Mouse (Mus musculus) G1E (cell line): ENCODE data around the gene Tifa. TPM values are rescaled to one million over a fixed set of nuclear protein-coding genes. Genes with fewer than 3 reads are reported as not detected.
"Not testable (repeated sequence)": the region's sequence is repeated elsewhere in the genome, so short reads cannot be mapped to it uniquely, and the experiment has no call there.

Experiments used
- ATAC-seq: 2 replicates; pipeline ENCODE4 v1.8.0; 2016; ENCODE audit warnings: mild to moderate bottlenecking; ENCODE audit not compliant: insufficient number of reproducible peaks, poor library complexity, low FRiP score, severe bottlenecking; ENCODE audit errors: extremely low read depth
- DNase-seq: peaks from one replicate; pipeline ENCODE4 v3.0.0; 2012; ENCODE audit warnings: low spot score
- H3K27me3 ChIP-seq: 2 replicates; pipeline ENCODE4 v1.6.1; 2012; ENCODE audit warnings: mild to moderate bottlenecking, low read length, inconsistent platforms; ENCODE audit not compliant: insufficient read depth
- H3K36me3 ChIP-seq: replicated peaks from 2 replicates; pipeline ENCODE3; 2012; ENCODE audit warnings: mild to moderate bottlenecking, inconsistent platforms
- H3K4me1 ChIP-seq: 2 replicates; pipeline ENCODE4 v1.6.1; 2012; ENCODE audit warnings: low read depth, low read length, inconsistent platforms, mixed read lengths; ENCODE audit not compliant: insufficient read depth
- H3K4me3 ChIP-seq: 2 replicates; pipeline ENCODE4 v1.5.1; 2012; ENCODE audit warnings: low read depth, mild to moderate bottlenecking, inconsistent platforms, low read length, moderate library complexity, mixed read lengths
- H3K9me3 ChIP-seq: replicated peaks from 2 replicates; pipeline ENCODE4 v1.6.1; 2012; ENCODE audit warnings: inconsistent platforms
- CTCF ChIP-seq: IDR thresholded peaks from 2 replicates; pipeline ENCODE4 v1.5.1; 2012; ENCODE audit warnings: low read depth, low read length, inconsistent platforms, mixed read lengths
- GATA1 ChIP-seq: IDR thresholded peaks from 2 replicates; pipeline ENCODE4 v1.6.1; 2012; ENCODE audit warnings: borderline replicate concordance, low read length, inconsistent platforms, mixed read lengths
- GATA2 ChIP-seq: IDR thresholded peaks from 2 replicates; pipeline ENCODE4 v1.6.1; 2012; ENCODE audit warnings: low read depth, low read length, inconsistent platforms, borderline replicate concordance
- POLR2AphosphoS5 ChIP-seq: IDR thresholded peaks from 2 replicates; pipeline ENCODE4 v1.6.1; 2012; ENCODE audit warnings: low read depth, low read length, inconsistent platforms; ENCODE audit not compliant: insufficient replicate concordance
- TAL1 ChIP-seq: conservative IDR thresholded peaks from 2 replicates; pipeline ENCODE4 v1.6.1; 2012; ENCODE audit warnings: low read depth, low read length, inconsistent platforms, mixed read lengths
- polyA plus RNA-seq: library from polyadenylated mRNA; stranded (reverse); fragments of >175 nt; gene quantifications from 2 replicates; pipeline ENCODE4 v1.2.3, GENCODE M21; 2012
- total RNA-seq, 2 experiments: library from RNA; stranded (forward) in 1 of 2; stranded (reverse) in 1 of 2; fragments of 200-1000 nt in 1 of 2; fragments of >200 nt in 1 of 2; fragmentation: Nextera tagmentation in 1 of 2; gene quantifications; 2 replicates each; pipeline ENCODE4 v1.2.3; 2014 to 2017

Gene Tifa
- total and polyA plus RNA-seq, 3 experiments, result 7.4 to 20.1 (median 11.5) TPM

DNA sequence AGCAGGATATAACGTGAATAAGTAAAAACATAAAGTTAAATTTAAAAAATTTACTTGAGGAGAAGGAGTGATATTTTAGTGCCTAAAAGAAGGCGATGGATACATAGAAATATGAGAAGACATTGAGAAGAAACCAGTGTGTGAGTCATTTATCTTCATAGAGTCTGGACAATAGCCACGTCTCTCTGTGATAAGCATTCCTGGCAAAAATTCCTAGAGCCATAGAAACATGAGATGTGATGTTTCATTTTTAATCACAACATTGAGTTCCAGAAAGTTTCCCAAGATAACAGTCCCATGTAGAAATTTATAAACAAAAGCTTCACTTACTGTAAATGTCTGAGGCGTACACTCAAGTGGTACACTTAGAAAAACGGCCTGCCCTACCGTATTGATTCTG, 6.7 kb upstream of the Tifa start:
- no peak overlapping the region for H3K4me3 ChIP-seq
- DNase-seq (no peak), ATAC-seq (no peak)
- TF ChIP-seq POLR2AphosphoS5, result no peak
- TF ChIP-seq GATA1, result no peak
- TF ChIP-seq TAL1, result no peak
- TF ChIP-seq CTCF, result no peak
- TF ChIP-seq GATA2, result no peak
- peaks cover 7% of the 10 kb centered on the region for H3K4me1 ChIP-seq
- H3K9me3 ChIP-seq, result 0 out of 2 replicates have a peak, but pooled peaks cover 2% of the 10 kb centered on the region
- 0 out of 2 replicates have a peak, but pooled peaks cover 6% of the 10 kb centered on the region for H3K27me3 ChIP-seq
- H3K36me3 ChIP-seq, result no peaks in the 10 kb centered on the region

DNA sequence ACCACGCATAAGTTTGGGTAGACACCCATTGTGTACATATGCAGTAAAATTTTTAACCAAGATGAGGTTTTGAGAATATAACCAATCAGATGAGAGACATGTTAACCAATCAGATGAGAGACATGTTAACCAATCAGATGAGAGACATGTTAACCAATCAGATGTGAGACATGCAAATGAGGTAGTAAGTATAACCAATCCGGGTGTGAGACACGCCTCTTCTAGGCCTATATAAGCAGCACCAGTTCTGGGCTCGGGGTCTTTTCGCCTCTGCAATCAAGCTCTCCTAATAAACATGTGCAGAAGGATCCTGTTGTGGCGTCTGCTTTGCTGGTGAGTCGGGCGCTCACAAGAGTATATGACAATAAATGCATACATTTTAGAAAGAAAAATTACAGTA, 5.9 kb upstream of the Tifa start:
- not testable (repeated sequence) for H3K4me3 ChIP-seq, H3K36me3 ChIP-seq, H3K9me3 ChIP-seq, DNase-seq, ATAC-seq, H3K4me1 ChIP-seq, H3K27me3 ChIP-seq

DNA sequence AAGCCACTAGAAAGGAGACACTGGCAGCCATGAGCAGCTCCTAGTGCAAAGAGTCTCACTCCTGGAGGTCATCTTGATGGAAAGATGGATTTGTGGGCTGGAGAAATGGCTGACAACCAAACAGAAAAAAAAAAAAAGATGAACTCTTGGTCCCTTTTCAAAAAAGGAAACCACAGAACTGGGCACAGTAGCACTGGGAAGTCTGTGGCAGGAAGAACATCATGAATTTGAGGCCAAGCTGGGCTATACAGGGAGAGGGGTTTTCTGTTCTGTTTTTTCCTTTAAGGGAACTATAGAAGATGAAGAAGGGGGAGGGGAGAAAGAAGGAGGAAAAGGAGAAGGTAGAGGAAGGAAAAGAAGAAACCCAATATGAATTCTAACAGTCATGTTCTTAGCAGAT, 2.6 kb upstream of the Tifa start:
- Histone ChIP-seq H3K36me3 (no peaks in the 10 kb centered on the region), H3K9me3 (0 out of 2 replicates have a peak, but pooled peaks cover 2% of the 10 kb centered on the region), H3K4me3 (no peak overlapping the region), H3K27me3 (peaks cover 13% of the 10 kb centered on the region), H3K4me1 (peaks cover 25% of the 10 kb centered on the region)
- DNase-seq (no peak), ATAC-seq (no peak)
- TF ChIP-seq TAL1 (no peak), CTCF (no peak), GATA2 (no peak), POLR2AphosphoS5 (no peak), GATA1 (no peak)

DNA sequence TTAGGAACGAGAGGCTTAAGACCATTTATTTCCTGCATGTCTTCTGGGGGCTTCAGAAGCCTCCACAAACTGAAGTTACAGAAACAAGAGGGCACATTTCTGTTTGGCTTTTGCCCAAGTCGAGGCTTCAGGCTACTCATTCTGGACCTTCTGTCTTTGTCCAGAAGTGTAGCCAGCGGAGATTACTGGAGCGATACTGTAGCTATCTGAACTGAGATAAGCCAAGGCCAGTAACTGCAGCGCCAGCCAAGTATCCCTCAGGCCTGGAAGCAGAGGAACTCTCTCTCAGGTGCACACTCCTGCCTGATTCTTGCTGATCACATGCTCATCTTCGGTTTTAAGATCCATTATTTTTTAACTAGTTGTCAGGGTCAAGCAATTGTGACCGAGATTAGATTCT, 1.6 kb upstream of the Tifa start:
- DNase-seq (no peak), ATAC-seq (no peak)
- Histone ChIP-seq H3K4me1 (peaks cover 34% of the 10 kb centered on the region), H3K4me3 (no peak overlapping the region), H3K36me3 (no peaks in the 10 kb centered on the region), H3K27me3 (peaks cover 13% of the 10 kb centered on the region), H3K9me3 (0 out of 2 replicates have a peak, but pooled peaks cover 2% of the 10 kb centered on the region)
- TF ChIP-seq GATA1 (no peak), TAL1 (no peak), POLR2AphosphoS5 (no peak), CTCF (no peak), GATA2 (no peak)

DNA sequence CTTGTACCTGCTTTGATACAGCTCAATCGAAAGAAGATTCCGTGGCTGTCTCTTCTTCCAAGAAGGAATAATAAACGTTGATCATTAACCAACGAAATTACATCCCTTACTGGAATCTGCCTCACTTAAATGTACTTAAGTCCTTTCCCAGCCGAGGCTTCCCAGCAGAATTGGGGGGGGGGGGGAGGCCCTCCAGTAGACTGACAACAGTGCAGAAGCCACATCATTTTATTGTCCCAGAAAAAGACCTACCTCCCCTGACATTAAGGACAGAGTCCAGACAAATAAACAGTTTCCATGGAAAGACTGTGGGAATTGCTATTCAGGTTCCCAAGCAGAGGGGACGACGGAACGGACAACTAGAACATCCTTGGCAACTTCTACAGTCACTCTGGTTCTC, 686 bp upstream of the Tifa start:
- TF ChIP-seq POLR2AphosphoS5 (no peak), GATA2 (no peak), TAL1 (no peak), GATA1 (no peak), CTCF (no peak)
- H3K4me3 ChIP-seq, result no peak overlapping the region
- ATAC-seq, result no peak
- H3K4me1 ChIP-seq, result peaks cover 34% of the 10 kb centered on the region
- DNase-seq, result no peak
- H3K27me3 ChIP-seq, result peaks cover 13% of the 10 kb centered on the region
- H3K9me3 ChIP-seq, result no peaks in the 10 kb centered on the region
- no peaks in the 10 kb centered on the region for H3K36me3 ChIP-seq

DNA sequence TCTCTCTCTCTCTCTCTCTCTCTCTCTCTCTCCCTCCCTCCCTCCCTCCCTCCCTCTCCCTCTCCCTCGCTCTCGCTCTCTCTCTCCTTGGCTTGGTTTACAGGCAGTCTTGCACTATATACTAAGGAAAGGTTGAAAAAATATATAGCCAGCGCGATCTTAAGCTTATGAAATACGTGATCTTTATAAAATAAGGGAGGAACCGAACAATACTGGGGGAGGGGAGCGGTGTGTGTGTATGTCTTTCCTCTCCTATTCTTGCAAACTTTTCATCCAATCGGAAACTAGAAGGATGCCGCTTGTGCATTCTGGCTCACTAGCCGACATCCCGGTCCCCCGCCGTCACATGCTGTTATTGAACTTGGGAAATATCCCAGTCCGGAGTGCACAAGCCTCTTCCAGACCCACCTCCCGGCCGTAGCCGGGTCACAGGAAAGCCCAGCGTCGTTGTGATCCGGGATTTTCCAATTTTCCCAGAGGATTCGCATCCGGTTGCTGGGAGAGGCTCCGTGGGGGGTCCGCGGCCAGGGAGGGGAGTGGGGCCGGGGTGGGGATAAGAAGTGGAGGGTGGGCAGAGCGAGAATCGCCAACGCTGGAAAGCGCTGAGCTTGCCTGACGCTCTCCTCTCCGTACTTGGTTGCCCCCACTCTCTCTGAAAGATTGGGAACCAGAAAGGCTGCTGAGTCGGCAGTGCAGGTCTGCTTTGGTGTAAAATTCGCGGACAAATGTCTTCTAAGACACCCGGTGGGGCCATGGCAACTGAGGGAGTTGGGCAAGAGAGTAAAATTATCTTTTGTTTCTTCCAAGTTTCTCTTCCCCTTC, 840 bp downstream of the Tifa start:
- peak; percentile 15; the same call in 1 of the 2 replicates for ATAC-seq
- H3K4me1 ChIP-seq, result peaks cover 34% of the 10 kb centered on the region
- TF ChIP-seq GATA1, result no peak
- TF ChIP-seq POLR2AphosphoS5, result no peak
- no peak for TF ChIP-seq CTCF
- no peak for TF ChIP-seq TAL1
- TF ChIP-seq GATA2, result no peak
- no peaks in the 10 kb centered on the region for H3K9me3 ChIP-seq
- DNase-seq, result peak; percentile 43
- H3K36me3 ChIP-seq, result no peaks in the 10 kb centered on the region
- H3K4me3 ChIP-seq, result peak overlapping the region; percentile 71
- peaks cover 13% of the 10 kb centered on the region for H3K27me3 ChIP-seq

DNA sequence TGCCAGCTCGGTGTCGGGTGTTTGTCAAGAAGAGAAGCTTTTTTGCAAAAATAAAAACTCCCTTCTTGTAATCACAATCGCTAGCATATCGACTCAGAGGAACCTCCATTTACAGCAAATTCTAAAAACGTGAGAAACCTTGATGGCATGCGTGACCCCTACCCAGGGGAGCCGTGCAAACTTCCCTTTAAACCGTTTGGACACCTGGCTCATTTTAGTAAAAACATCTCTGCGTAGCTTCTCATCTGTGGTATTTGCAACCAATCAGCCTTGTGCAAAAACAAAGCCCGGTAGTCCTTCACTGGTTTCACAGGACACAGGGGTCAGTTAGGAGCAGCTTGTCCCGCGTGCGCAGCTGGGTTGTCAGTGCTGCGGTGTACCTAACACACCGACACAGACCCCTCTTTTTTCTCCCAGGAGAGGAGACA, 1.5 kb downstream of the Tifa start:
- no peak for TF ChIP-seq GATA2
- no peak for TF ChIP-seq TAL1
- TF ChIP-seq POLR2AphosphoS5, result no peak
- Histone ChIP-seq H3K4me1 (peaks cover 34% of the 10 kb centered on the region), H3K4me3 (peak overlapping the region; percentile 71; the same call in 1 of the 2 replicates), H3K27me3 (peaks cover 13% of the 10 kb centered on the region), H3K36me3 (no peaks in the 10 kb centered on the region), H3K9me3 (no peaks in the 10 kb centered on the region)
- ATAC-seq (no peak), DNase-seq (peak; percentile 15)
